Mouse (Mus musculus) urinary bladder, adult 18-20 months (tissue): ENCODE measurements around the gene Plac9a.

Experiments
- DNase-seq, 2 experiments: peaks; one replicate each; pipeline ENCODE4 v3.0.0; 2022; ENCODE audit warnings: low spot score in 2 of 2, mixed read lengths in 2 of 2

Gene Plac9a

GRCm38 (mm10) chr14:25838411-25838810 is 64.5 kb downstream of the Plac9a start:
- DNase-seq, result no peak
